Mouse (Mus musculus) 3134 (cell line): ENCODE results near the gene Senp2.
A peak's percentile ranks its signal among the peaks of the same experiment; 100 is the strongest.
"Not testable (repeated sequence)": the region's sequence is repeated elsewhere in the genome, so short reads cannot be mapped to it uniquely, and the experiment has no call there.

Experiments used
- DNase-seq: peaks from one replicate; pipeline ENCODE4 v3.0.0-alpha.2; 2011; ENCODE audit warnings: low spot score; ENCODE audit not compliant: insufficient read length; ENCODE audit errors: extremely low read depth

The Senp2 gene

DNA sequence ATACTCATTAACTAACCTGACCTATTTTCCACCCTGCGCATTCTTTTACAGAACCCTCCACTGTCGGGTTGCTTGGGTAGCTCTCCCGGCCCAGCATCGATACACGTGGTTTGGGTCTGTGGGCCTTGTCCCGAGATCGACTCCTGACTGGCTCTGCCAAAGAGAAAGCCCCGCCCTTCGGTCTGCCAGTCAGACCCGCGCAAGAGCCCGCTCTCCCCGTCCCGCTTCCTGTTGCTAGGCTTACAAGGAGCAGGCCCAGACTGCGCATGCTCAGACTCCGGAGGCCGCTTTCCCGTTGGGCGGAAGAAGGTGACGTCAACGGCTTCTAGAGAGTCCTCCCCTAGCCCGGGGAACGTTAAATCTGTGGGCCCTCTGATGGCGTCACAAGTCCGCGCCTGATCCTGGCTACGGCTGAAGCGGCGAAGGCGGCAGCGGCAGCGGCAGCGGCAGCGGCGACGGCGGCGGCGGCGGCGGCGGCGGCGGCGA lies at the start of gene Senp2:
Senp2 (plus strand) TSS at position 386 of the 486 bp plus-strand sequence.
- peak; percentile 99 for DNase-seq

DNA sequence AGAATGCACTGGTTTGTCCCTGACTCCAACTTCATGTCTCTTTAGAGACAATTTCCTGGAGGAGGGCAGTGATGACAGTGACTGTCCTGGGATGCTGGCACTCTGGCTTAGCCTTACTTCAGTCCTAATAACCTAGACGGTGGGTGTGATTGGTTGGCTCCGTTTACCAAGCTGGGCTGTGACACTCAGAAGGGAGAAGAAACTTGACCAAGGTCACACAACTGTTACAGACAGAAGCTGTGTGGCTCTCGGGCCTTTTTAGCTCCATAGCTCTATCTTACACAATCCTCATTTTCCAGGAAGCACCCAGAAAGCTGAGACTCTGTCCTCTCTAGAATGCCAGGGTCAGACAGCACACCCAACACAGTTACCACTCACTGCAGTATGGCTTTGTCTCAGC lies 43.7 kb upstream of the Senp2 start:
- no peak for DNase-seq

GRCm38 (mm10) chr16:21969874-21970273 lies 39.4 kb upstream of the Senp2 start:
- DNase-seq, result no peak

GRCm38 (mm10) chr16:21970536-21970935 lies 38.7 kb upstream of the Senp2 start:
- no peak for DNase-seq

- no peak for DNase-seq
Observed at GRCm38 (mm10) chr16:21971446-21971845, 37.8 kb upstream of the Senp2 start.

DNA sequence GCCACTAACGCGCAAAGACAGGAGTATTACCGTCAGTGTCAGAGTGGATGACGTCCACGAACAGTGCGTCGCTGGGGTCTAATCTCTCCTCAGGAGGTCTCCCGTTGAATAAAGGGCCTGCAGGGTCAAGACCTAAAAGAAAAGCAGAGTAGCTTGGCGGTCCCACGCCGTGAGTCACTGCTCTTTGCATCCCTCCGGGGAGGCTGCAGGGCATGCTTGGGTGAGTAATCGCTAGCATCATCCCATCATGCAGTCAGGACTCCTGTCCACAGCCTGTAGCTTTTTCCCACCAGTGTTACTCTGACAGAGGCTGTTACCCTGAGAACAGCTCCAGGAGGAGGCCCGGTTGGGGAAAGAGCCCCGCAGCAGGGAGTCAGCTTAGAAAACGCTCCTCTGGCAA lies 33.1 kb upstream of the Senp2 start:
- DNase-seq, result peak; percentile 63

DNA sequence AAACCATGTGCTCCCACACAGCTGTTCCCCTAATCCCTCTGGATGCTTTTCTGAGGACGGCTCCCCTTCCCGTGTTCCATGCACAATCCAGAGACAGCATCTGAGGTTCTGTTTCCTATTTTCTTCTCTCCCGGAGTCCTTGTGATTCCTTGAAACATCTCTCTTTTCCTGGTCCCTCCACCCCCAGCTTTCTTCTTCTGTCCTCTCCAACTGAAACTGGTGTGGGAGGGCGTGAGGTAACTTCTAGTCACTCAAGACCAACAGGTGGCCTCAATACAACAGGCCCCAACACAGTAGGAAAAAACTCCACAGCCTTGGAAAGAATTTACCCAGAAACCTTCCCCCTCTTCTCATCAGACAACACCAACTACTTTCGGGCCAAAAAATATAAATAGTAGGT lies 31.9 kb upstream of the Senp2 start:
- DNase-seq, result no peak

- DNase-seq, result no peak
Observed at GRCm38 (mm10) chr16:21983146-21983545, 26.1 kb upstream of the Senp2 start.

DNA sequence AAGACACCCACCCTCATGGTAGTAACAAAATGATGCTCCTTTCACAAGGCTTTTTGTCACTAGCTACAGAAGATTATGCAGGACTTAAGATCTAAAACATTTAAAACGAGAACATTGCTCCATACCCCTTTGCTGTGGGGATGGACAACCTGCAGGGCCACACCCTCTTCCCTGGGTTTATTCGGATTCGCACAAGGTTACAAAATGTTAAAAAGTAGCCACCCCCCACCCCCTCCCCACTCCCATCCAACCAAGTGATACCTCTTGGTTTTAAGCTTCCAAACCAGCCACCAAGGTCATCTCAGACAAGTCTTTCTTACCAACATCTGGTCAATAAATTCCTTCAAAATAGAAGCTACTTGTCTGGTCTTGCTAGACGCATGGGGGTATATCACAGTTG lies 25.7 kb upstream of the Senp2 start:
- DNase-seq, result no peak

DNA sequence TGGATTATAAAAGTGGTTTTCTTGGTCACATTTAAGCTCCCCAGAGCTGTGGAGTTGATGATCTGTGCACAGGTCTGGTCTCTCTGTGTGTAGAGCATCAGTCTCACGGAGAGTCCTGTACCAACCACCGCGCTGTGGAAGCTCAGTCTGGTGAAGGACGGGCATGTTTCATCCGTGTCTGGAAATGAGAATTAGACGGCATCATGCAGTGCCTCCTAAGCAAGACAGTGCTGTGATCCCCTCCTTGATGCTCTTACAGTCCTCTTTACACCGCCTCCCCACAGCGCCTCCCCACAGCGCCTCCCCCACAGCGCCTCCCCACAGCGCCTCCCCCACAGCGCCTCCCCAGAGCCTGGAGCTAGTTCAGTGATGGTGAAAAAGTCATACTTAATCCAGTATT lies 25.2 kb upstream of the Senp2 start:
- no peak for DNase-seq

DNA sequence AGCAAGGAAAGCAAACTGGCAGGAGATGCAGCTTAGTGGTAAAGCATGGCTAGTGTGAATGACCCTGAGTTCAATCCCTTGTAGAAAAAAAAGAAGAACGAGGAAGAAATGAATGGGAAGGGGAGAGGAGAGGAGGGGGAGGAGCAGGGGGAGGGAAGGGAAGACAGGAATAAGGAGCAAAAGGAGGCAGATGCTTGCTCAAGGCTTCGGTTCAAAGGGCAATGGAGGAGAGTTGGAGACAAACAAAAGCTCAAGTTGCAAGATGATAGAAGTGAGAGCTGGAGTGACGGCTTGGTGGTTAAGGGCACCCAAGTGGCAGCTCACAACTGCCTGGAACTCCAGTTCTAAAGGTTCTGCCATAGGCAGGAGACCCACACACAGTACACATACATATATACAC lies 23.1 kb upstream of the Senp2 start:
- DNase-seq, result no peak

GRCm38 (mm10) chr16:21987956-21988355 lies 21.3 kb upstream of the Senp2 start:
- no peak for DNase-seq

DNA sequence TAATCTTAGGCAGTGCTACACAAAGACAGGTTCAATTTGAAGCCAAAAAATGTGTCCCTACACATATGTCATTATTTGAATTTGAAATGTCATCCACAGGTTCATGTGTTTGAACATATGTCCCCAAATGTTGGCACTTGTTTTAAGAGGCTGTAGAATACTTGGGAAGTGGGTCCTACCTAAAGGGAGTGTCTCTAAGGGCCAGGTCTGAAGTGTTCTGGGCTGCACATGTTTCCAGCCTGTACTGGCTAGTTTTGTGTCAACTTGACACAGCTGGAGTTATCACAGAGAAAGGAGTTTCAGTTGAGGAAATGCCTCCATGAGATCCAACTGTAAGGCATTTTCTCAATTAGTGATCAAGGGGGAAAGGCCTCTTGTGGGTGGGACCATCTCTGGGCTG lies 18.4 kb upstream of the Senp2 start:
- not testable (repeated sequence) for DNase-seq

DNA sequence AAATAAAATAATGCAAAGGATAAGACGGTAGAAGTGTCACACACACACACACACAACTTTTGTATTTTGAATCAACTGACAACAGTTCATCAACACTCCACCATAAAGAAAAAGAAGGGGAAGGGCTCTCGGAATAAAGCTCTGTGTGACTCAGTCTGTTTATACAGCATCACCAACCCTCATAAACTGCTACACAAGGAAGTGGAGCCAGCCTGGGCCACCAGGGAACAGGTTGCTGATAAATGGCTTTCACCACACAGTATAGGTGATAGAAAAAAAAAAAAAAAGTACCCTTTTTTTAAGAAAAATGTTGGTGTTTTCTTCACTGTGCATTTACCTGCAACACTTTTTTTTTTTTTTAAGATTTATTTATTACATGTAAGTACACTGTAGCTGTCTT lies 17.5 kb upstream of the Senp2 start:
- no peak for DNase-seq

DNA sequence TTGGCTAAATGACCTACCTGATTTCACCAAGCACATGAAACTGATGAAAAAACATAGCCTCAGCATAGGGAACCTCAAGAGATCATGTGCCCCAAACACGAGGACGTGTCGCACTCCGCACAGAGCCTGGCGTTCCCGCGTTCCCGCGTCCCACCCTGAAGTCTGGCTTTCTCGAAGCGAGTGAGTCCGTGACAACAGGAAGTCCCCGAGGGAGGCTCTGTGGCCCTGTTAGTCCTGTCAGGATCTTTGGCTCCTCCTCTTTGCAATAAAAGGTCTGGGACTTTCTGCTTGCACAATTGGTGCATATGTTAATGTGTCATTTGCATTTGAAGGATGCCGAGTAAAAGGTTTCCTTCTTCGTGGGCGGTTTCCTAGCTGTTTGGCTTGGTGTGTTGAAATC lies 14.0 kb upstream of the Senp2 start, which contains the start of gene Liph:
Liph (minus strand) TSS at position 360 of the 400 bp plus-strand sequence.
- DNase-seq, result no peak

DNA sequence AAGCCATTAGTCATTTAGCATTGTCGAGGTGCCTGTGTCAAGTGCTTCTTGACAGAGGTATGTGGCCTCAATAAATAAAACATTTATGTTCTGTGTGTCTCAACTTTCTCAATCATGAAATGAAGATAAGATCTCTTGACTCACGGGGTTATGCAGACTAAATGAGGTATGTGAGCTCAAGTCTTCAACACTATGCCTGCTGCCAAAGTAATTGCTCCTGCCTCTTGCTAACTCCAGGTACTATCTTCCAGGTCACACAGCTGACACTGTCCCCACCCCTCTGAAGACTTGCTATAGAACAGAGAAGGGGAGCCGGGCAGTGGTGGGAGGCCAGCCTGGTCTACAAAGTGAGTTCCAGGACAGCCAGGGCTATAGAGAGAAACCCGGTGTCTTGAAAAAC lies 12.9 kb upstream of the Senp2 start:
- DNase-seq, result no peak

DNA sequence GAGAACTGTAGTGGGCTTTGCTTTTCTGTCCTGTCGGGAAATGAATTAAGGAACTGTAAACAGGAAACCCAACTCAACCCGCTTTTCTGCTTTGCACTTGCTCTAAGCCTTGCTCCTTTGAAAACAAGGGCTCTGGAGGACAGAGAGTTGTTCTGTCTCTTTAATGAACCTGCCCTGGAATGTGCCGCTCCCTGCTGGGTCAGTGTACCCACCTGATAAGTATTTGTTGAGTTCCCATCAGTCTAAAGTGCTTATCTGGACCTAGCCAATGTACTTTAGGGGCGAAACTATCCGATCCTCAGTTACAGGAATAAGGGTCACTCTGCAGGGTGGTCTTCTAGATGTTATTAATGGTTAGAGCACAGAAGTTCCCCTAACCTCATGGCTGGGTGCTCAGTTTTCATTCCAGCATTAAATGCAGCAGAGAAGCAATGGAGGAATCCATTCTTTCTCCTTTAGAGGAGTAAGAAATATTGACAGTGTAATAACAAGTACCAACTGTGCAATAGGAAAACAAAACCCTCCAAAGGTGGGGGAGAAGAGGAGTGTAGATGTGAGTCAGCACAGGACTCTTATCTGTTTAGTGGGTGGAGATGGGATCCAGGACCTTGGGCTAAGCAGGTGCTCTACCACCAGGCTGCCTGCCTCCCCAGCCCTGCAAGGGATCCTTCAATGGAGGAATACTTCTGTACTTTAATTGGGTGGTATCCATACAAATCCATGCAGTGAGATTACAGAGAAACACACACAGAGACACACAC lies 12.2 kb upstream of the Senp2 start:
- no peak for DNase-seq

DNA sequence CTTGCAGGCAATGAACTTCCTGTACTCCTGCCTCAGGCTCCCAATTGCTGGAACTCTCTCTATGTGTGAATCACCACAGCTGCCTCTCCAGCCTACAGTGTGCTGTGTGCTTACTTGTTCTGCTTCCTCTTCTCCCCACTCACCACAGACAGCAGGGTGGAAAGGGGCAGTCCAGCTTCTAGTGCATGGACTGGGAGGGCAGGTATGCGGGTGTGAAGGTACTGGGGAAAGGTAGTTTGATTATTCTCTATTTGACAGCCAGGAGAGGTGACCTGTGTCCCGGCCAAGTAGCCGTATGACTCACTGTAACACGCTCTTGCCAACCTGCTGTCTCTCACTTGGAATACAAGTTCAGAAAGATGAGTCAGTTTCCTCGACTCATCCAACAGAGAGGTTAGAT lies 11.2 kb upstream of the Senp2 start:
- DNase-seq, result peak; percentile 77

- no peak for DNase-seq
Observed at GRCm38 (mm10) chr16:21999941-22000690, 9.2 kb upstream of the Senp2 start.

GRCm38 (mm10) chr16:22001172-22001571 lies 8.1 kb upstream of the Senp2 start:
- DNase-seq, result no peak

DNA sequence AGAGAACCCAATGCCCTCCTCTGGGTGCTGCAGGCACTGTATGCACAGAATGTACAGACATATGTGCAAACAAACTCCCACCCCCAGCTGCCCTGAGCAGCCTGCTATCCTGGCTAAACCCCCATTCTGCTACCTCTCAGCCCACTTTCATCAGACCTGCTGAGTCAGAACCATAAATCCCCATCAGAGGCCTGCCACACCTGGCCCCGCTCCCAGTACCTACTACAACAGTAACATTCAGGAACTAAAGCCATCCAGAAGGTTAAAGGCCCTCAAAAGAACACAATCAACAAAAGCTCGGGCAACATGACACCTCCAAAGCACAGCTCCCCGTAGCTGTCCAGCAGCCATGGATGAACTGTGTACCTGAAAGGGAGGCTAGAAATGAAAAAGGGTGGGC lies 7.7 kb upstream of the Senp2 start:
- peak; percentile 9 for DNase-seq

GRCm38 (mm10) chr16:22009596-22009995 lies 312 bp downstream of the Senp2 start:
- DNase-seq, result peak; percentile 67
